Mouse (Mus musculus) olfactory bulb, adult 2 months (tissue): ENCODE results near the gene Vgll4.

Experiments used
- CTCF ChIP-seq: fragments of 200-500 bp; IDR thresholded peaks from 2 replicates; pipeline ENCODE4 v1.5.1; 2012; ENCODE audit warnings: low read depth, mild to moderate bottlenecking, low read length, moderate library complexity; ENCODE audit not compliant: insufficient read depth
- POLR2A ChIP-seq: fragments of 200-500 bp; IDR thresholded peaks from 2 replicates; pipeline ENCODE4 v1.6.1; 2012; ENCODE audit warnings: mild to moderate bottlenecking, low read depth, low read length, moderate library complexity; ENCODE audit not compliant: insufficient read depth

DNA sequence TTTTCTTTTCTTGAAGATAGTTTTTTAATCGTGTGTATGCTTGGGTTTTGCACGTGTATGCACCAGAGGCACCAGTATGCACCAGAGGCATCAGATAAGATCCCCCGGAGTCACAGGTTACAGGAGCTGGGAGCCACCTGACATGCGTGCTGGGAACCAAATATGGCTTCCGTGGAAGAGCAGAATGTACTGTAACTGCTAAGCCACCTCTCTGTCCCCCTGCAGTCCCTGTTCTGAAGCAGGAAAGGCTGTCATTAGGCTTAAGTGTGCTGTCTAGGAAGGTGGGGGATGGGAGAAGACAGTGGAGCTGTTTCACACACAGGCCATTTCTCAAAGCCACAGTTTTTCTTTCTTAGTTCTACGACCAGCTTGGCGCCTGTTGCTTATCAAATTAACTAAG, 121.0 kb downstream of the Vgll4 start:
- TF ChIP-seq POLR2A (no peak), CTCF (no peak)
